Mouse (Mus musculus): ENCODE measurements around the gene Sipa1l1.

- no peak for TF ChIP-seq EP300 (IDR thresholded peaks at IDR 0.05; ENCODE audit: low read depth)
- TF ChIP-seq CTCF (IDR thresholded peaks at IDR 0.05; ENCODE audit: low read depth): no peak
Observed at GRCm38 (mm10) chr12:82335095-82335494, 166.0 kb downstream of the Sipa1l1 start.
